Mouse (Mus musculus): ENCODE data around the gene Olfr1278. TPM values are rescaled to one million over a fixed set of nuclear protein-coding genes. Genes with fewer than 3 reads are reported as not detected.

Olfr1278 gene
- not detected in 2 replicates for total RNA-seq (2014; rRNA removed; ENCODE audit: low replicate concordance)
- not detected in 2 replicates for polyA plus RNA-seq (2015; fragmentation: Nextera tagmentation; extraction: Ambion mirVana)

- DNase-seq (ENCODE audit: low spot score): no peak
Observed at GRCm38 (mm10) chr2:111289836-111290235, at the start of gene Olfr1278. Gene Olfr1278, plus strand, starts transcription at chr2:111290136.

DNA sequence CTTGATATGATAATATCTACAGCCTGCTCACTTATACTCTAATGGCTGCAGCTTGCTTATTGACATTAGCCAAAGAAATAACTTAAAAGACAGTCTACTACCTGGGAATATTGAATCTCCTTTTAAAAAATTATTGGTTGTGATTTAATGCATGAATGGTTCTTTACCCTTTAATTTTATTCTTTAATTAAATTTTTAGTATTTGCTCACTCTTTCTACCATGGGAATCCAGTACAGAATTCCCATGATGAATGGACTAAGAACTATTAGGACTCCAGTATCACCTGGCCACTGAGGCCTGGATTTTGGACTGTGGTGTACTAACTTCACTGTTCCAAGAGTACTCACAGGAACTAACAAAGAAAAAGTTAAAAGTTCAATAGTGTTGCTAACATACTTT lies 35.7 kb upstream of the Olfr1278 start, which contains the start of gene Olfr1276:
TSS of gene Olfr1276 (plus strand) at position 301 of the 400 bp plus-strand sequence.
- H3K9me3 ChIP-seq (replicated peaks; ENCODE audit: control insufficient read depth, low read length): 0 out of 2 replicates have a peak, but pooled peaks cover 3% of the 10 kb centered on the region
- no peak within 1 kb of the TSS for H3K4me3 ChIP-seq (ENCODE audit: low read depth, low read length)
- no peaks in the 10 kb centered on the region for H3K36me3 ChIP-seq (replicated peaks; ENCODE audit: control insufficient read depth, insufficient read depth, low read length)
- no peaks in the 10 kb centered on the region for H3K27me3 ChIP-seq (ENCODE audit: control insufficient read depth, insufficient read depth, low read length)
- no peak within 1 kb of the TSS for H3K4me2 ChIP-seq (ENCODE audit: low read depth, low read length)
- no peak within 1 kb of the TSS for H3K9ac ChIP-seq (replicated peaks; ENCODE audit: low read depth, low read length)
- no peak for TF ChIP-seq EP300 (IDR thresholded peaks at IDR 0.05; ENCODE audit: low read depth)
- TF ChIP-seq CTCF (IDR thresholded peaks at IDR 0.05; ENCODE audit: low read depth): no peak
- DNase-seq (ENCODE audit: low spot score): no peak
- ATAC-seq (ENCODE audit: insufficient read depth, low read depth): no peak
- no peaks in the 10 kb centered on the region for H3K4me1 ChIP-seq (ENCODE audit: control insufficient read depth, insufficient read depth)
- no peak within 1 kb of the TSS for H3K27ac ChIP-seq (ENCODE audit: low read depth)

More at GRCm38 (mm10) chr2:111289836-111290235, at the start of gene Olfr1278:
- Histone ChIP-seq H3K36me3 (replicated peaks; ENCODE audit: control insufficient read depth, insufficient read depth, low read length) (no peaks in the 10 kb centered on the region), H3K4me2 (ENCODE audit: low read depth, low read length) (no peak within 1 kb of the TSS), H3K9me3 (replicated peaks; ENCODE audit: control insufficient read depth, low read length) (no peaks in the 10 kb centered on the region), H3K27ac (ENCODE audit: low read depth) (no peak within 1 kb of the TSS), H3K9ac (replicated peaks; ENCODE audit: low read depth, low read length) (no peak within 1 kb of the TSS), H3K4me1 (ENCODE audit: control insufficient read depth, insufficient read depth) (no peaks in the 10 kb centered on the region), H3K4me3 (ENCODE audit: low read depth, low read length) (no peak within 1 kb of the TSS), H3K27me3 (ENCODE audit: control insufficient read depth, insufficient read depth, low read length) (no peaks in the 10 kb centered on the region)
- no peak for ATAC-seq (ENCODE audit: insufficient read depth, low read depth)
- TF ChIP-seq CTCF (IDR thresholded peaks at IDR 0.05; ENCODE audit: low read depth): no peak
- TF ChIP-seq EP300 (IDR thresholded peaks at IDR 0.05; ENCODE audit: low read depth): no peak

GRCm38 (mm10) chr2:111274006-111274405 lies 15.9 kb upstream of the Olfr1278 start, which contains the start of gene Olfr1277:
Gene Olfr1277, minus strand, starts transcription at chr2:111274106.
- ATAC-seq (ENCODE audit: insufficient read depth, low read depth) (no peak), DNase-seq (ENCODE audit: low spot score) (no peak)
- Histone ChIP-seq H3K9ac (replicated peaks; ENCODE audit: low read depth, low read length) (no peak within 1 kb of the TSS), H3K4me1 (ENCODE audit: control insufficient read depth, insufficient read depth) (no peaks in the 10 kb centered on the region), H3K27ac (ENCODE audit: low read depth) (no peak within 1 kb of the TSS), H3K27me3 (ENCODE audit: control insufficient read depth, insufficient read depth, low read length) (no peaks in the 10 kb centered on the region), H3K4me2 (ENCODE audit: low read depth, low read length) (no peak within 1 kb of the TSS), H3K4me3 (ENCODE audit: low read depth, low read length) (no peak within 1 kb of the TSS), H3K36me3 (replicated peaks; ENCODE audit: control insufficient read depth, insufficient read depth, low read length) (no peaks in the 10 kb centered on the region), H3K9me3 (replicated peaks; ENCODE audit: control insufficient read depth, low read length) (no peaks in the 10 kb centered on the region)
- WGBS: 67% methylated on average over 2 of the region's 2 CpGs
- TF ChIP-seq EP300 (IDR thresholded peaks at IDR 0.05; ENCODE audit: low read depth): no peak
- TF ChIP-seq CTCF (IDR thresholded peaks at IDR 0.05; ENCODE audit: low read depth): no peak

DNA sequence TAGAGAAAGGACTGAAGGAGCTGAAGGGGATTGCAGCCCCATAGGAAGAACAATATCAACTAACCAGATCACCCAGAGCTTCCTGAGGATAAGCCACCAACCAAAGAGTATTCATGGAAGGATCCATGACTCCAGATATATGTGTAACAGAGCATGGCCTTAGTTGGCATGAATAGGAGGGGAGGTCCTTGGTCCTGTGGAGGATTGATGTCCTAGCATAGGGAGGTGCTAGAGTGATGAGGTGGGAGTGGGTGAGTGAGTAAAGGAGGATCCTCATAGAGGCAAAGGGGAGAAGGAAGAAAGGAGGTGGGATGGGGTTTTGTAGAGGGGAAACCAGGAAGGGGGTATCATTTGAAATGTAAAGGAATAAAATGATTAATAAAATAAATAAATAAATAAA lies 8.6 kb downstream of the Olfr1278 start:
- no peak overlapping the region for H3K27ac ChIP-seq (ENCODE audit: low read depth)
- no peaks in the 10 kb centered on the region for H3K36me3 ChIP-seq (replicated peaks; ENCODE audit: control insufficient read depth, insufficient read depth, low read length)
- TF ChIP-seq CTCF (IDR thresholded peaks at IDR 0.05; ENCODE audit: low read depth): no peak
- TF ChIP-seq EP300 (IDR thresholded peaks at IDR 0.05; ENCODE audit: low read depth): no peak
- DNase-seq (ENCODE audit: low spot score) (no peak), ATAC-seq (ENCODE audit: insufficient read depth, low read depth) (no peak)
- no peak overlapping the region for H3K9ac ChIP-seq (replicated peaks; ENCODE audit: low read depth, low read length)
- no peak overlapping the region for H3K4me3 ChIP-seq (ENCODE audit: low read depth, low read length)
- H3K4me1 ChIP-seq (ENCODE audit: control insufficient read depth, insufficient read depth): no peaks in the 10 kb centered on the region
- no peaks in the 10 kb centered on the region for H3K27me3 ChIP-seq (ENCODE audit: control insufficient read depth, insufficient read depth, low read length)
- H3K4me2 ChIP-seq (ENCODE audit: low read depth, low read length): no peak overlapping the region
- no peaks in the 10 kb centered on the region for H3K9me3 ChIP-seq (replicated peaks; ENCODE audit: control insufficient read depth, low read length)

DNA sequence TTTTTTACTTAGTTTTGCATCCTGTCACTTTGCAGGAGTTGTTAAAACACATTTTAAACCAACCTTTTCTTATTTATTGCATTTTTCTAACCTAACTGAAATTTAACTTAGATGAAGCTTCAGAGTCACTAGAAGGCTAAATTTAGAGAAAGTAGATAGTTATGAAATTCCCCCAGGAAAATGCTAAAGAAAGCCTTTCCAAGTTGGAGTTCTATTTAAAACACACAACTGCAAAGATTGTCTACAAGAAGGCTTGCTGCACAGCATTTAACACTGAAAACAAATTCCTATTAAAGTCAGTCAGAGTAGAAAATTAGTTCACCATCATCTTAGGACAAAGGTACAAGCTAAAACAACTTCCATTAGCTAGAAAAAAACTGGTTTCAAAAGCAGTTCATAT lies 10.4 kb downstream of the Olfr1278 start, which contains the start of gene Olfr1279:
TSS of gene Olfr1279 (plus strand) at position 262 of the 400 bp plus-strand sequence.
- H3K4me3 ChIP-seq (ENCODE audit: low read depth, low read length): no peak within 1 kb of the TSS
- no peaks in the 10 kb centered on the region for H3K36me3 ChIP-seq (replicated peaks; ENCODE audit: control insufficient read depth, insufficient read depth, low read length)
- H3K27ac ChIP-seq (ENCODE audit: low read depth): no peak within 1 kb of the TSS
- DNase-seq (ENCODE audit: low spot score) (no peak), ATAC-seq (ENCODE audit: insufficient read depth, low read depth) (no peak)
- H3K9ac ChIP-seq (replicated peaks; ENCODE audit: low read depth, low read length): no peak within 1 kb of the TSS
- H3K9me3 ChIP-seq (replicated peaks; ENCODE audit: control insufficient read depth, low read length): no peaks in the 10 kb centered on the region
- TF ChIP-seq EP300 (IDR thresholded peaks at IDR 0.05; ENCODE audit: low read depth): no peak
- TF ChIP-seq CTCF (IDR thresholded peaks at IDR 0.05; ENCODE audit: low read depth): no peak
- no peaks in the 10 kb centered on the region for H3K4me1 ChIP-seq (ENCODE audit: control insufficient read depth, insufficient read depth)
- H3K4me2 ChIP-seq (ENCODE audit: low read depth, low read length): no peak within 1 kb of the TSS
- H3K27me3 ChIP-seq (ENCODE audit: control insufficient read depth, insufficient read depth, low read length): no peaks in the 10 kb centered on the region

- ATAC-seq (ENCODE audit: insufficient read depth, low read depth) (no peak), DNase-seq (ENCODE audit: low spot score) (no peak)
- Histone ChIP-seq H3K4me3 (ENCODE audit: low read depth, low read length) (no peak within 1 kb of the TSS), H3K4me2 (ENCODE audit: low read depth, low read length) (no peak within 1 kb of the TSS), H3K4me1 (ENCODE audit: control insufficient read depth, insufficient read depth) (no peaks in the 10 kb centered on the region), H3K36me3 (replicated peaks; ENCODE audit: control insufficient read depth, insufficient read depth, low read length) (no peaks in the 10 kb centered on the region), H3K9ac (replicated peaks; ENCODE audit: low read depth, low read length) (no peak within 1 kb of the TSS), H3K9me3 (replicated peaks; ENCODE audit: control insufficient read depth, low read length) (no peaks in the 10 kb centered on the region), H3K27me3 (ENCODE audit: control insufficient read depth, insufficient read depth, low read length) (no peaks in the 10 kb centered on the region), H3K27ac (ENCODE audit: low read depth) (no peak within 1 kb of the TSS)
- no peak for TF ChIP-seq CTCF (IDR thresholded peaks at IDR 0.05; ENCODE audit: low read depth)
- TF ChIP-seq EP300 (IDR thresholded peaks at IDR 0.05; ENCODE audit: low read depth): no peak
Observed at GRCm38 (mm10) chr2:111313717-111314116, 23.8 kb downstream of the Olfr1278 start, which contains the start of gene Olfr1280. Gene Olfr1280, plus strand, starts transcription at chr2:111314017.
